Mouse (Mus musculus): ENCODE measurements around the gene Stum. TPM values are rescaled to one million over a fixed set of nuclear protein-coding genes. Genes with fewer than 3 reads are reported as not detected.
A peak's percentile ranks its signal among the peaks of the same experiment; 100 is the strongest.

The Stum gene
- total RNA-seq, 2 experiments from 2014 or later, result 309 to 310 TPM

DNA sequence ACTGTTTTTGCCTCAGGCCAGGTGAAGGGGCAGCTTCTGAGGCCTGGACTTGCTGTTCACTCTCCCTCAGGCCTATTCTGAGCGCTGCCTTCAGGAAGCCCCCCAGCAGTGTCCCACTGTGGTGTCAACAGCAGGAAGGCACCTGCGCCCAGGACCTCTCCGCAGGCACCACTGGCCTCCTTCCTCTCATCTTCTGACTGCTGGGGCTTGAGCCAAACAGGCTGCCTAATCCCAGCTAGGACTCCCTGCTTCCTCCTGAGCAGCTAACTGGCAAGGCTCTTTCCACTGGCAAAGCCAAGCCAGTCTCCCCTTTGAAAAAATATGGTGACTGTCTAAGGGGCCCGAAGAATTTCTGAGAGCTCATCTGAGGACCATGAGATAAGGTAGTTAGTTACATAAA is 16.9 kb upstream of the Stum start:
- no peak for DNase-seq (ENCODE audit: extremely low spot score in 1 of 2, low spot score in 1 of 2)

DNA sequence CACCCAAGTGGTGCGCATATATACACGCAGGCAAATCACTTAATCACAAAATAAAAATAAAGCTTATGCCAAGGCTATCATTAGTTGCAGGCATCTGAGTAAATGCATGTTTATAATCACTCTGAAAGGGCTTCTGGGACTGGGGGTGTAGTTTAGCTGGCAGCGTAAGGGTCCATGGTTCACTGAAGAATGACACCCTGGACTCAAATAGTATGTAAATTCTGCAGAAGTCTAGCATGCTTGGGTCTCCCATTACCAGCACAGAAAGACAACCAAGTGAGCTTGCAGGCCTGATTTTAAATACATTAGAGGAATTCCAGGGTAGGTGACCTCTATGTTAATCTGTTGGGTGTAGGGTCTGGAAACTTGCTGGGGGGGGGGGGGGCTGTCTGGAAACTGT is 16.5 kb upstream of the Stum start:
- DNase-seq (ENCODE audit: extremely low spot score in 1 of 2, low spot score in 1 of 2), result no peak

DNA sequence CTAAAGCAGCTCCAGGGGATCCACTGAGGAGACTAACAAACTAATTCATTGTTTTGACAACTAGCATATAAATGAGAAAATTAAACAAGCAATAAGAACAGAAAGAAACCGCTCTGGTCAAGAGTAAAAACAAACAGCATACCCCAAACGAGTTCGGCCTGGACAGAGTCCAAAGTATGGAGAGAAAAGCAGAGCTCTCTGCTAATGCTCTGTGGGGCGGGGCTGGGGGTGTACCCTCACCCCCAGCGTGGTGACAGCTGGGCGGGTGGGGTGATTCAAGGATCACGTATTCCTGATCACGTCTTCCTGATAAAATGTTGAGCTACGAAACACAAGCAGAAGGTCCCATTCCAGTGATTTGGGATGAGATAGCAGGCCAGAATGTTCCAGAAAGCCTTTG is 9.5 kb upstream of the Stum start:
- DNase-seq (ENCODE audit: extremely low spot score in 1 of 2, low spot score in 1 of 2), result no peak

DNA sequence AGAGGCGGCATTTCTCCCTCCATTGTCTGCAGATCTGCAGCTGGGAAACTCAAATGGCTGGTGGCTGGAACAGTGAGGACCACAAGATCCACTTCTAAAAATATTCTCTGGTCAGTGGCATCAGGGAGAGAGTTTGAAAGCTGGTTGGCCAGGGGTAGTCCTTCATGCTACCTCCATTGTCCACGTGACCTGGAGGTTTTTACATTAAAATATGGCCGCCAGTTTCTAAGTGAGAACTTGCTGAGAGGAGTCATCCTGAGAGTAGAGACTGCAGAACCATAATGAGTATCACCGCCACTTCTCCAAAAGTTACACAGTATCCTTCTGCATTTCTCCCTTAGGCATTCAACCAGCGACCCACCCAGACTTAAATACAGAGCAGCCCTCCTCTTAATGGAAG is 2.0 kb upstream of the Stum start:
- no peak for DNase-seq (ENCODE audit: extremely low spot score in 1 of 2, low spot score in 1 of 2)

DNA sequence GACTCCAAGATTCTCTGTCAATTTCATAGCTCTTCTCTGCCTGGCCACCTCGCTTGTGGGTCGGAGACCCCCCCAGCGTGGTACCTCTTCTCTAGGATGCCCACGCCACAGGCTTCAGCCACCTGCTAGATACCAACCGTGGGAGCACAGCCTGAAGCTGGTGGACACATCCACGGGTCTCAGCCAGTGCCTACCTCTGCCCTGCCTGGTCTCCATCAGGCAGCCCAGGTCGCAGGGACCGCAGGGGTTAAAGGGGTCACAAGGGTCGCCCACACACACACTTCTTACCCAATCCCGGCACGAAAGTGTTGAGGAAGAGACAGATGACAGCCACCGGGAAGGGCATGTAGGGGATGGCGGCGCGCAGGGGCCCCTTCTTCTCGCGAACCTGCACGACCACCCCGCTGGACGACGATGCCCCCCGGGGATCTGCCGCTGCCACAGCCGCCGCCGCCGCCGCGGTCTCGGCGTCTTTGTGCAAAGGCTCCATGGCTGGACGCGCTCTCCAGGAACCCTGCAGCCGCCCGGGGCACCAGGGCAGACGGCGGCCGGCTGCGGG is 385 bp downstream of the Stum start:
- no peak for DNase-seq (ENCODE audit: extremely low spot score in 1 of 2, low spot score in 1 of 2)

DNA sequence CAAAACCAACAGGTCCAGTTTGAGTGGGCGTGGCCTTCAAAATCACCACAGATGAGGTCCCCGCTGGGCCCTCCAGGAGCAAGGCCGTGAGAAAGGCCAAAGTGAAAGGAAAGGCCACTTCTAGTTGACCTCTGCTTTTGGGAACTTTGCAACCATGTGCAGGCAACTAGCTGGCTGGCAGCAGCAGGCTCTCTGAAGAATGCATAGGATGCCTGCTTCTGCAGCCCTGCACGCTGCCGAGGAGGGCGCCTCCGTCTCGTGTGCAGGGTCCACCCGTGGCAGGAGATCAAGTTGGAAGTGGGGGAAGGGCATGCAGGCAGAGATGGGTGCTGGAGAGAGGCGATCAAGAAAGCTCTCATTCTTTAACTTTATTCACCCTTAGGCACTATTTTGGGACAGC is 1.3 kb downstream of the Stum start:
- DNase-seq (ENCODE audit: extremely low spot score in 1 of 2, low spot score in 1 of 2), result no peak

DNA sequence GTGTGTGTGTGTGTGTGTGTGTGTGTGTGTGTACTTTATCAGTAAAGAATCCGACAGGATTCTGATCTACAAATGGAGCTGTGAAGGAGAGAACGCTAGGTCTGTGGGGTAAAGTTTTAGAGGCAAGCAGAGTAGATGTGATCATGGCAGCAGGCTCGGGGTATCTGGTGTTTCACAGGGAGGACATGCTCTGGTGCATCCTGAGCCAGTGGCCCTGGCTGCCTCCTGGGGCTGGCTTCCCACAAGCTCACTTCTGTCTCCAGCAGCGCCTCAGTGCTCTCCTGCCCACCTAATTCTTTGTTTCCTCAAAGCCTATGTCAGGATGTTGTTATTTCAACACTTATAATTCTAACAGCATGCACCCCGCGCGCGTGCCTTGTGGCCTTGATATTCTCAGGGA is 2.0 kb downstream of the Stum start:
- DNase-seq (ENCODE audit: extremely low spot score in 1 of 2, low spot score in 1 of 2), result no peak

DNA sequence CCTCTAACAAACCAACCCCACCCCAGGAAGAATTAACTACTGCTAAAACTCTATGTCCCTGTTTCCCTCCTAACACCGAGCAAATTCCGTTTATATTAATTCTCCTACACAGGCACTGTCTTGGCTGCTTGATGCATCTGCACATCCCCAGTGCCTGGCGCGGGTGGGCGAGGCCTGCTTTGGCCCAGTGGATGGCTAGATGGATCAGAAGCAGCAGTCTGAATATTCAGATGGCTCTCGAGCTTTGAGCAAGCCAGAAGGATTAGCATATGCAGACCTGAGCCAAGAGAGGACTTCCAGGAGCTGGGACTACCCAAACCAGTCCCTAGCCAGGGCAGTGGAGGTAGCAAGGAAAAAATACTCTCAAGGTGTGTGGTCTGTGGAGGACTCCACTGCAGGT is 3.0 kb downstream of the Stum start:
- DNase-seq (ENCODE audit: extremely low spot score in 1 of 2, low spot score in 1 of 2), result no peak

DNA sequence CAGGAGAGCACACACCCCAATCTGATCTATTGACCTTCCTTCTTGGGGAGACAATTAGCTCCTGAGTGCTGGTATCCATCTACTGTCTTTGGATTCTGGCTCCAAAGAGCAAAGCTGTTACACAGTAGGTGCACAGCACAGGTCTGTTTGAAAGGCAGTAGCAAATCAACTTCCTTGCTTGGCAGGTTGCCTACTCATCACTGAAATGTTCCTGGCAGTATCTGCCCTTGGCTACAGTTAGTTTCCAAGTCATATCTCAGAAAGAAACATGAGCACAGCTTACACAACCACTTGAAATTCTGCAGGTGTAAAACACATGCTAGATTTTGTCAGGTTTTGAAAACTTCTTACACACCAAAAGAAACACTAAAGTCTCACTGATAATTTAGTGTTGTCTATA is 9.7 kb downstream of the Stum start:
- no peak for DNase-seq (ENCODE audit: extremely low spot score in 1 of 2, low spot score in 1 of 2)

DNA sequence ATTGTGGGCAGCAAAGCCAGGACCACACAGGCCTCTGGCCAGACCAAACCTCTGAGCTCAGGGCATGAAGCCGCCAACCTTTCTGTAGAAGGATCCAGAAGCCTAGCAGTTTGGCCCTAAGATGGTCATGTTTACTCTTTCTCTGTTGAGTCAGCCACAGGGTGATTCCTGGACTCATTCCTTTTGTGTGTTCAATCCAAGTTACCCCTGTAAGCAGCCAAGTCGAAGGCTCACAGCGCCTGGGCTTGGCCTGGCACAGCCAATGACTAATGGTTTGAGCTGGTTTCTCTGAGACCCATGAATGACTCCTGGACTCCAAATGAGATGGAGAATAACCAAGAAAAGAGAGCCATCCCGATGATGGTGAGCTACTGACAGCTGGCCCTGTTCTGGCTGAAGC is 15.3 kb downstream of the Stum start:
- no peak for DNase-seq (ENCODE audit: extremely low spot score in 1 of 2, low spot score in 1 of 2)

DNA sequence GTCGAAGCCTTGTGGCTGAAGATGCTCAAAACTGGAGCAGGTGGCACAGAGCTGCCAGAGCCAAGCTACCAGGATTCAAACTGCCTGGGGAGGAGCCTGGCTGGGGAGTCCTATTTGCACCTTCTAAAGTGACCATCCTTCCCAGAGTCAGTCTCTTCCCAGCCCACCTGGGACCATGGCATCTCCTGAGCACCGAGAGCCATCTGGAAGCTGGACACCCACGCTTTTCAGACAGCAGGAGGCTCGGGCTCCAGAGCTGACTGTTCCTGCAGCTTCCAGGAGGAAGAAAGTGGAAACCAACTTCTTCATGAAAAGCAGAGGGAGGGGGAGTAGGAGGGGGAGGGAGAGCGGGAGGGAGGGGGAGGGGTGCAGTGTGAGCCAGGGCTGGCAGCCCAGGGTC is 17.7 kb downstream of the Stum start:
- no peak for DNase-seq (ENCODE audit: extremely low spot score in 1 of 2, low spot score in 1 of 2)

DNA sequence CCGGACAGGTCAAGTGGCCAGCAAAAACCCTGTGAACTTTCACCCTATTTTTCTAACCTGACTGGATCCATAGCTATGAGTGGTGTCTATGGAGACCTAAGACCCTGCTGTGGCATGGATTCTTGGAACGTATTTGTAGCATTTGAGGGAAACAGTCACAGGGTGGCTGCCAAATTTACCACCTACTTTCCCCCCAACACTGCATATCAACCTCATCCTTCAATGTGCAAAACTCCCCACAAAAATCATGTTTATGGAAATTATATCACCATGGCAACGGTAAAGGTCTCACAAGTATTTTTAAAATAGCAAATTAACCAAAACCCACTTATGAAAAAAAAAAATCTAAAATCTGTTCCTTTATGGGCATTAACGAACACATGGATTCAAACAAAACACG is 18.9 kb downstream of the Stum start:
- DNase-seq (ENCODE audit: extremely low spot score in 1 of 2, low spot score in 1 of 2), result no peak

DNA sequence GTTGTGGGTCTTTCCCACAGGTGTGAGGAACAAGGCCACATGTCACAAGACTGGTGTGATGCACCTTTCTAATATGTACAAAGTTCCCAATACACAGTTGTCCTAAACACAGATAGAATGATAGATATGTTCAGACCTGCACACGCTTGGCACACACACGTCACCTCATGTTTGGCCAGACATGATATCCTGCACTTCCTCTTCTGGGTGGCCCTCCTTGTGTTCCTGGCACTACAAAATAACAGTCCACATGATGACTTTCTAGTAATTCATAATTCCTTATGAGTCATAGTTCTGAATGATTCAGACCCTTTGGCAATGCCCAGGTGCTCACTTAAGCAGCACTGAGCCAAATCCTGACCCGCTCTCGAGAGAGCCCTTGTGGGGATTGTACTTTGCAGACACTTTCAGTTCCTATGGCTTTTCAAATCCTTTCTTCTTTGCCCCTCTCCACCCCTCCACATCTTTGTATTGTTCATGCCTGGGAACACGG is 20.3 kb downstream of the Stum start:
- DNase-seq (ENCODE audit: extremely low spot score in 1 of 2, low spot score in 1 of 2), result no peak

DNA sequence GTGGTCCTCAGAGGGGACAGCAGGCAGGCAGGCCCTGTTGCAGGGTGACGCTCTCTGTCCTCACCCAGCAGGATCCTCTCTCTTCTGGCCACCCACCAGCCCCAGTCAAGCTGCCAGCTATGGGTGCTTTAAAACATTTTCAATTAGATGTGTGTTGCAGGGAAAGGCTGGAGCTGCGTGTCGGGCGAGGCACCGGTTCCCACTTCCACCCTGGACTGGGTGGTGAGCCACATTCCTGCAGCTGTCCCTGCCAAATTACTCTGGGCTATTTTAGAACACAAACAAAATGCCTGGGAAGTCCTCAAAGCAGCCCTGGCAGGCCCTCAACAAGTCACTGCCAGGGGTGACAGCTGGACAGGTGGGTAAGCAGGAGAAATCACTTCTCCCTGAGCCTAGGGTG is 20.9 kb downstream of the Stum start:
- no peak for DNase-seq (ENCODE audit: extremely low spot score in 1 of 2, low spot score in 1 of 2)

DNA sequence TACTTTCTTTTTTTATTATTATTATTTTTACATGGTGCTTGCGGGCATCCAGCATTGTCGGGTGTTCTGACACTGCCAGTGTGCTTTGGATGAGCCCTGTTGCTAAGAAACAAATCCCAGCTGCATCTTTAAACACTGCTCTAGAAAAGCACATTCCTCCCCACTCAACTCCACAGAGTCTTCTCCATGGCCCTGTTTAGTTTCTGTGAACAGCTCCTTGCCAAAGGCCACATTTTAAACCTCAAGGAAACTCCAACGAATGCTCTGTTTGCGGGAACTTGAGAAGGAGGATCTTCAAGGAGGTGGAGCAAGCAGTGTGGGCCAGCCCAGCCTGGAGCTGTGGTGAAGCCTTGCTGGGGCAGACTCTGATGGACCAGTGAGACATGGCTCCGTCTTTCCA is 22.6 kb downstream of the Stum start:
- DNase-seq (ENCODE audit: extremely low spot score in 1 of 2, low spot score in 1 of 2), result no peak

DNA sequence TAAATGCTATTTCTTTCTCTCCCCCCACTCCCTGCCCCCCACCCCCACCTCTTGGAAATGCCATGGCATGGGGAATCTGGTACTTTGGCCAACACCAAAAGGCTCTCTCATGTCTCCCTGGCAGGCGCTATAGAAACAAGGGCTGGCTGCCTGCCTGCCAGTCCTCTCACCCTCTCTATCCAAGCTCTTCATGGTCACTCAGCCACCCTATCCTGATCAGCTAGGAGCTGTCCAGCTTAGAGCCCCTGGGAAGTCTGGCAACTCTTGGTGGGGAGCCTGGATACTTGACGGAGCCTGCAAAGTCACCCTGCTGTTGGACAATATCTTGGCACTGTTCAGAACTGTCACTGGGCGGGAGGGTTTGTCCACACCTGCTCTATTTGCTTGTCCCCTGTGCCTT is 24.6 kb downstream of the Stum start:
- no peak for DNase-seq (ENCODE audit: extremely low spot score in 1 of 2, low spot score in 1 of 2)

DNA sequence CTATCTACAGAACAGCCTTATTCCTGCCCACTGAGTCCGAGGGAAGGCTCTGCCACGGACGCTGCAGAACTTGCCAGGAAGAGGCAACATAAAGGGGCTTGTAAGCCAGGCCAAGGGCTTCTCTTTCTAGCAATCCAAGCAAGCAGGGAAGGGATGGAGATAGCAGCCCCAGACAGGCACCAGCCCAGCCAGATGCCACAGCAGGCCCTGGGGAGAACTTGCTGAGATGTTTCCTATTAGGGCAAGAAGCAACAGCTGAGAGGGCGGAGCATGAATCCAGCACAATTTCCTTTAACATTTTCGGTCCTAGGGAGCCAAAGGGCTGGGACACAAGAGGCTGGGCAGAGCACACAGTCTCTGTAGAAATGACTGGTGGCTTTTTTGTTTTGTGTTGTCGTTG is 25.0 kb downstream of the Stum start:
- DNase-seq (ENCODE audit: extremely low spot score in 1 of 2, low spot score in 1 of 2), result no peak

DNA sequence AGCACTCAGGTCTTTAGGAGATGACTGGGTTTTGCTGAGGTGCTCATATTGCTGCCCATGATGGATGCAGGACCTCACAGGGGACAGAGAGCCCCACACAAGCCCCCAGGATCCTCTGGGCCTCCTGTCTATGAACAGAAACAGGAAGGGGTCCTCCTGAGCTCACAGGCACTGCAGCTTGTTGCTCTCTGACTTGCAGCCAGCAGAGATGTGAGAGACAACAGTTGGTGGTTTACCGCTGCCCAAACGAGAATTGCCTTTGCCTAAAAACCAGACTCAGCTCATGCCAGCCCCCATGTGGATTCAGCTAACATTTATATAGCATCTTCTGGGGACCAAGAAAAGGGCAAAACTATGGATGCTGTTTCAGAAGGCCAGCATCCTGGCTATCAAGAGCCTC is 33.7 kb downstream of the Stum start:
- no peak for DNase-seq (ENCODE audit: extremely low spot score in 1 of 2, low spot score in 1 of 2)

DNA sequence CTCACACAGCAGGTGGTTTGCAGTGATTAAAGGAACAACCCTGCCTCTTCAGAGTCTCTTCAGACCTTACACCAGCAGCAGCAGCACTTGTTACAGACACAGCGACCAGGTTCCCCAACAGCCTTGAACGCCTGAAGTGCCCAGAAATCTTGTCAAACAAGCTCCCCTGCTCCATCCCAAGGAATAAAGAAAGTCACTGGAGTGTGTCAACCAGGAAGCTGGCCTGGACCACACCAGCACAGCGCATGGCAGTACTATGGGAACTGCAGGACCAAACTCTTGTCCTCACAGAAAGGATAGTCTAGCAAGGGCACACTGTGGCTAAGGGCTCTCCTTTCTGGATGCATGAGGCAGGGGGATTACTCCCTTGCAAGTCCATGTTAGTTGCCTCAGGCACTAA is 38.9 kb downstream of the Stum start:
- no peak for DNase-seq (ENCODE audit: extremely low spot score in 1 of 2, low spot score in 1 of 2)

DNA sequence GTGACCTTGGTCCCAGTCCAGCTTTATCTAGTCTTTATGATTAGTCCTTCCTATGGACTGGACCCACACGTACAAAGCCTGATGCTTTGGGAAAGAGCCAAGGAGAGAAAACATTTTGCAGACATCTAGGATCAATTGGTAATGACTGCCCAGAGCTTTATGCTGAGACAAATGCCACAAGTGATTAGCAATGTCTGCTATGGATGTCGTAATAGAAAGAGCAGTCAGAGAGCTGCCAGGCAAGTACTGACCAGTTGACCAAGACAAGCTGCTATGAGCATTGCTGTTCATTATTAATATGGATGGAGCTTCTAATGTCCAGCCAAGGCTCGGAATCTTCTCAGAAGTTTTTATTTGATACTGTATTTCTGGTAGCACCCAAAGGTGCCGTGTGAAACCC is 43.8 kb downstream of the Stum start:
- no peak for DNase-seq (ENCODE audit: extremely low spot score in 1 of 2, low spot score in 1 of 2)

DNA sequence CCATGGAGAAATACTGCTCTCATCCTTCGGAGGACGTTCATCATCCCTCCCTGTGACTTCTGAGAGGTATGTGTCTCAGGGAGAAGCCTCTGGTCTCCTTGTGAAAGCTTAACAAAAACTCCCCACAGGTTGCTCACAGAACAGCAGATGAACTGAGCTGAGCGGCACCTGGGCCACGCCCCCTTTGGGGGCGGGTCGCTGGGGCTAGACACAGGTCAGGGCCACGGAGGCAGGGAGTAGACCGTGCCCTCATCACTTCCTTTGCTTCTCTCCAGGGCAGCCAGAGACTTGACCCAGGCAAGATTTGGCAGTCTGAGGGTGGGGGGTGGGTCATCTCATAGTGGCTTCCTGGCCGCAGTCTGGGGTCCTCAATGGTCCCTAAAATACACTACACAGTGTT is 48.4 kb downstream of the Stum start:
- no peak for DNase-seq (ENCODE audit: extremely low spot score in 1 of 2, low spot score in 1 of 2)

DNA sequence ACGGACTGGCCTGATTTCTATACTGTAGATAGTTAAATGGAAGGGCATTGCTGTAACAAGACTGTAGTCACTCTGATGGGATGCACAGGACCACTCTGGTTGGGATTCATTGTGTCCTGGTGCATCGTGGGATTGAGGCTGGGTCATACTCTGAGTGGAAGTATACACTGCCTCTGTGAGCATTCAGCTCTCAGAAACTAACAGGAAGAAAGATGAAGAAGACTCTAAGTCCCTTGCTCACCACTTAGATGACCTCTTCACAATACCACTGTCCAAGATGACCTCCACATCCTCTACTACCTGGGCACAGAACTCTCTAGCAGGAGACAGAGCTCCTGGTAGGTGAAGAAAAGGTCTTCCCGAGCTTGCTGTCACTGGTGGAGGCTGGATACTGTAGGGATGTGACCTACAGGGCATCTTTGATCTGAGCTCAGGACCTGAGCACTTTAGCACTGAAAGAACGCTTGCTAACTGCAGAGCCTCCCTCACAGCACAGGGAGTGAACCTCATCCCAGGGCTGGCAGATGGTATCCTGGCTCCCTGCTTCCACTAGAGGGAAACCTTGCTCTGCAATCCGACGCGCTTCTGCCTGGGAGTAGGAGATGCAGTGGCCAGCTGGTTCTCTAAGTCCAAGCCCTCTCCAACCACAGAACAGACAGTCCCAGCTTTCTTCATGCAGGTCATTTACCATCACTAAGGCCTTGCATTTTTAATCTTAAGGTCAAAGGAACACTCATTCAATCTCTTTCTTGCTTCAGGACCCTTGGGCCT is 49.3 kb downstream of the Stum start:
- peak in 1 of 2 experiments; percentile 53 for DNase-seq (ENCODE audit: extremely low spot score in 1 of 2, low spot score in 1 of 2)
